Mouse (Mus musculus): Measurements from ENCODE around the gene Mier2. TPM values are rescaled to one million over a fixed set of nuclear protein-coding genes. Genes with fewer than 3 reads are reported as not detected.

Gene Mier2
- polyA plus RNA-seq, 1 experiment = 59.5 TPM

DNA sequence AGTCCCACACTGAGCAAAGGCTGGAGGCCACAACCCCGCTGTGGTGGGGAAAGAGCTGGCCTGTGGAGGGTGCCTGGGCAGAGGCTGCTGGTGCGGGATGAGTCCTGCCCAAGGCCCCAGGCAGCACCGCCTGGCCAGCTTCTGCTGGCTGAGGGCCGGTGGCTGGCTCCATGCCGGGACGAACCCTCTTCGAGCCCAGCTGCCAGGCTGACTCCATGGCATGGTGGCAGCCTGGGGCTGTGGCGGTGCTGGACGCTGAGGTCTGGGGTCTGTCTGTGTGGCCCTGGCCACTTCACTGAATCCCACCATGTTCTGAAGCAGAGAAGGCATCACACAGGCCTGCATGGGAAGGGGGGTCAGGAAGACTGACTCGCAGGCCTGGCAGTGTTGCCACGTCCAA lies 14.3 kb downstream of the Mier2 start:
- no peak for DNase-seq (ENCODE audit: low spot score)

DNA sequence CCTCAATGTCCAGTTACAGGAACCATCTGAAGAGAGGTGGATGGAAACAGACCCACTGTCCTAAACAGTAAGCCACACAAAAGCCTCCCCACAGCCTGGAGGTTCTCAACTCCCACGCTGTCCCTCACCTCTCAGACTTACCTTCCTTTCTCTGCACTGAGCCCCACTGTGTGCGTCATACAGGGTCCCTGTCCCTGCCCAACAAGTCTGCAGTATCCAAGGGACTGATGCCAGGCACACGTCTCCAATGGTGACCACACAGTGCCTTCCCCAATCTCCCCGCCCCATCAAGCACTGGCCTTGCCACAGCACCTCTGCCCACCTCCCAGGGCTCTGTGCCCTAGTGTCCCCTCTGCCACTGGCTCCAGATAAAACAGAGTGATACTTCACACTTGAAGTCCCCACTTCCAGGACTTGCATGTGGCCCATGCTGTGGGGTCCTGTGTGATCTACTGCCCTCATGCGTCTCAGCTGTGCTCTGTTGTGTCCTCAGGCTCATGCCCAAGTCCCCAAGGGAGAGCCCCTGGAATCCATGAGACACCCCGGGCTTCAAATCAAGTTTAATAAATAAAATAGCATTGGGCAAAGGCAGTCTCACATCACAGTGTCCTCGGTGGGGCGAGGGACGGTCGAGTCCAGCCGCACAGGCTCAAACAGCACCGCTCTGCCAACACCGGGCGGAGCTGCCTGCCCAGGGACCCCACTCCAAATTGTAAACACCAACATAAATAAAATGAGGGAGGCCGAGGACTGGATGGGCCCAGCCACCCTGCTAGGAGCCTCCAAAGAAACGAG lies 15.1 kb downstream of the Mier2 start:
- DNase-seq (ENCODE audit: low spot score) = no peak

DNA sequence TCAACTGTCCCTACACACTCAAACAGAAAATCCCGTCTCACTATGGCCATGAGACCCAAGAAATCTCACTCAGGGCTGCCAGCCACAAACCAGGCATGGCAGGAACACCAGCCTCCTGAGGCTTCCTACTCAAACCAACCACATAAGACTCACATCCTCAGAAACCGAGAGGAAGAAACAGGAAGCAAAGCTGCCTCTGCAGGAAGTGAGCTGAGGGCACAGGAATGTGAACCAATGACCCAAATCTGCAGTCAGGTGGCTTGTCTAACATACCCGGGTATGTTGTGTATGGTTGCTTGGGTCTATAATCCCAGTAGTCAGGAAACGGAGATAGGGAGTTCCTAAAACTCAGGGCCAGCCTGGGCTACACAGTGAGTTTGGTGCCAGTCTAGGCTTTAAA lies 16.1 kb downstream of the Mier2 start:
- DNase-seq (ENCODE audit: low spot score) = no peak

DNA sequence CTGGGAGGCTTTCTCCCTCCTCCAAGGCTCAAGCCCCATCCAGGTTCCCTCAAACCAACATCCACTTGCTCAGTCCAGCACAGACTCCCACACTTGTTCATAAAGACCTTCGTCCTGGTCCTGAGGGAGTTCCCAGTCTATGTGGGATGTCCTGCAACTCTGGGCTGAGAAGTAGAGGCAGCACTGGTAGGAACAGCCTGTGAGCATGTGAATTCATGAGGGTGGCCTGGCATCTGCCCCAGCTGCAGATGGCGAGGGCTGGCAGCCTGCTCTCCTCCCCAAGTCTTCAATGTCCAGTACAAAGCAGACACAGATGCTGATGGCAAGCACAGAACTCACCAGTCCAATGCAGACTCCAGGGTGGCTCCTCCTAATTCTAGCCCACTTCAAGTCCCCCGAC lies 16.7 kb downstream of the Mier2 start:
- no peak for DNase-seq (ENCODE audit: low spot score)

DNA sequence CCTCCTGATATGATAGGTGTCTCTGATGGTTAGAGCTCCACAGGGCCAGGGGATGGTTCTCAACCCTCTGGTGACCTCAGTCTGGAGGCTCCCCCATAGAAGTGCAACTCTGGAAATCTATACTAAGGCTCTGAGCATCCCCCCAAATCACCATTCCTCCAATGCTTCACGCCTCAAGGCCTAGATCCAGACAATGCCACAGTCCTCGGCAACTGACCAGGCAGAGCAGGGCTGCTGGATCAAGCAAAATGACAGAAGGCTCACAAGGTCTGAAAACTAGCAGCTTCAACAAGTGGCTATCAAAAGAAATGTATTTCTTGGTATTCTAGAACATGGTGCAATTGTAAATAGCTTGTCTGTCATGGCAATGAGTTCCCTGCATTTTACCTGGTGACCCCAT lies 17.2 kb downstream of the Mier2 start:
- no peak for DNase-seq (ENCODE audit: low spot score)

DNA sequence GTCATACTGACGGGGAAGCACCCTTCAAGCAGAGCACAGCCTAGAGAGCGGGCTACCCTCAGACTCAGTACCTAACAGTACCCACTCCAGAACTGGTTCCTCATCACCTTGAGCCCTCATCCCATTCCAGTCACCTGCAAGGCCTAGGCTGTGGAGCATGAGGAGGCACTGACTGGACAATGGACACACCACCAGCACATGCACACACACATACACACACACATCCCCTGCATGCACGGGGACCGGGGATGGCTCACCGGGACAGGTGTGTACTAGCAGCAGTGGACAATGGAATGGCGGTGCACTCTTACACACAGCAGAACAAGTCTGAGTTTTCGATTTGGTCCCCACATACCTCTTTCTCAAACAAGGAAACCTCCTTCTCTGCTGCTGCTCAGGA lies 17.7 kb downstream of the Mier2 start:
- DNase-seq (ENCODE audit: low spot score) = peak; percentile 12

DNA sequence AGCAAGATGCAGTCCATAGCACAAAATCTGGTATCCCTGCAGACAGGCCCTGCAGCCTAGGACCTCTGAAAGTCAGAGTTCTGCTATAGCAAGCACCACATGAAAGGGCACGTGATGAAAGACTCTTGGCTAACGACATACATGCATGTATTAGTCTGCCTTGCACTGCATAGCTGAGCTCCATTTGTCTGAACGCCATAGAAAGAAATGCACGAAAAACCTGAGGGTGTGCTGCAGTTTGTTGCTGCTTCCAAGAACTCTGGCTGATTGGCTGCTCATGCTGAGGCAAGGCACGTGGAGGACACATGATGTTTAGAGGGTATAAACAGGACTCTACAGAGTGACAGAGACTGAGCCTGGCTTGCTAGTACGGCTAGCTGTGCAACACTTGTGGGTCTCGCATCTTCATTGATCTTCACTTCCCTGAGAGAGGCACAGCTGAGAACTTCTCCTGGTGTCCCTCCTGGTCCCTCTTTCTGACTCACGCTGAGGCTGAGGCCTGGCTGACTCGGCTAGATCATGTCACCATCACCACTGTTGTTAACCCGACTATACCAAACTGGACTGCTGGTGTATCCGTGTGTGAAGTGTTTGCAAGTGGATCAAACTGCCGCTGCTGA lies 18.4 kb downstream of the Mier2 start:
- DNase-seq (ENCODE audit: low spot score) = peak; percentile 15

DNA sequence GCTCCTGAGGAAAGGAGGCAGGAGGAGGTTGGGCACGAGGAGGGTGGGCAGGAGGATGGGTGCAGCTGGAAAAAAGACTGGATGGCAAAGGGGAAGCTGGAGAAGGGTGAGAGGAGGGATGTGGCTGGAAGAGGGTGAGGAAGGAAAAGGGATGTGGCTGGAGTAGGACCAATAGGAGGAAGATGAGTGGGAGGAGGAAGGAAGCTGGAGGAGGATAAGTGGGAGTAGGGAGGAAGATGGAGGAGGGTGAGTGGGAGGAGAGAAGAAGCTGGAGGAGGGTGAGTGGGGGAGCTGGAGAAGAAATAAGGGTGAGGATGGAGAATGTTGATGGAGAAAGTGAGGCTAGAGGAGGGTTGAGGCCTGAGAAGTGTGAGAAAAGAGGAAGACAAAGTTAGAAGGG lies 19.6 kb downstream of the Mier2 start:
- peak; percentile 7 for DNase-seq (ENCODE audit: low spot score)

DNA sequence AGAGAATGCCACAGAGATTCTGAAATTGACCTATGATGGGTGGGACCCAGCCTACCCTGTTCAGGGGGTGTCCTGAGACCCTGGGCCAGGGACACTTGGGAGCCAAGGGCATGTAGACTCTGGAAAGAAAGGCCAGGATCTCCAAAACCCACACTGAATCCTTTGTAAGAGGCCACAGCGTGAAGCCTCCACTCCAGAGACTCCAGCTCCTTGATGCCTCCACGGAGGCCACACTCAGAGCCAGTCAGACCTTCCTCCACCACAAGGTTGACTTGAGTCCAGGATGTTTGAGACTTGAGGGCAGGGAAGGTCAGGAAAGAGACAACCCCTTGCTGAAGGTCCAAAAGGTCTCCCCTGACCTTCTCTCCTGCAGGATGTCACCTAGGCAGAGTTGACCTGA lies 20.6 kb downstream of the Mier2 start:
- DNase-seq (ENCODE audit: low spot score) = no peak

DNA sequence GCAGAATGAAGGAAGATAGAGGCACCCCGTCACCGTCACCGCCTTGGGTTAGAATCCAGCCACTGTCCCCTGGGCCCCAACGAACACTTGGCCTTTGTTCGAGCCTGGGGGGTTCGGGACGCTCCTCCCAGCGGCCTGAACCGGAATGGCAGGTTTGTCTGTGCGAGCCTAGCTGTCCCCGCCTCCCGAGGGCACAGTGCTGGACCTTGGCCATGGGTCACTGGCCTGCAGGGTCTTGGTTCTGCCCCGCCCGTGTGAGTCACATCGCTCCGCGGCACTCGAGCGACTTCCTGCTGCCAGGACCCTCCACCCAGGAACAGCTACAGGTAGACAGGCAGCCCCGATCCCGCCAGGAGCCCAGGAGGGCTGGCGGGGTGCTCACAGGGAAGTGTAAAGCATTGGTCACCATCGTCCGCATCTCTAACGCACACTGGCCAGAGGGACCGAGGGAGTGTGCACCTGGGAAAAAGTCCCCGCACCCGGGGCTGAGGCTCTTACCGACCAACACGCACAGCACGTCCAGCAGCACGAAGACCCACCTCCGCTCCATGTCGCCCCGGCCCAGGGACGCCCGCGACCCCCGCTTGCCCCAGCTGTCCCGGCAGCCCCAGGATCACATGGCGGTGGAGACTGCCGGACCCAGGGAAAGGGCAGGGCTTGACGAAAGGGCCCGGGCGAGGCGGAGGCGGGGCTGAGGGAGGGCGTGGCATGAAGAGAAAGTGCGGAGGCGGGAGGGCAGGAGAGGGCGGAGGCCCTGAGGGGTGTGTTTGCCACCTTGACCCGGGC lies 21.7 kb downstream of the Mier2 start, which contains the start of gene Plpp2:
Gene Plpp2 (minus strand): TSS at position 671 of the 786 bp plus-strand sequence.
- peak; percentile 75 for DNase-seq (ENCODE audit: low spot score)

DNA sequence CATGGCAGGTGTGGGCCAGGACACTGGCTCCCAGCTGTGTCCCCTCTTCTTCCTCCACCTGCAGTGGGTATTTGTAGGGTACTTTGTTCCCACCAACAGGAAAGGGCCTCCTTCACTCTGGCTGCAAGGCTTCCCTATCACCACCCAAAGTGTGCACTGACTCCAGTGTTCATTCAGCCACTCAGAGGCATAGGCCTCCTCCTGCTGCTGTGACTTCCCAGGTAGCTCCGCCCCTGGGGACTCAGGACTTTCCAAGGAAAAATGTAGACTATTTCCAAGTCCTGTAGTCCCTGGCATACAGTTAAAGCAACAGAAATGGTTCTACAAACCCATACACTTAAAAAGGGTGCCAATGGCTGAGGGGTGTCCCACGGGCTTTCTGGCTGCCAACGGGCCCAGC lies 22.3 kb downstream of the Mier2 start:
- DNase-seq (ENCODE audit: low spot score) = peak; percentile 23

DNA sequence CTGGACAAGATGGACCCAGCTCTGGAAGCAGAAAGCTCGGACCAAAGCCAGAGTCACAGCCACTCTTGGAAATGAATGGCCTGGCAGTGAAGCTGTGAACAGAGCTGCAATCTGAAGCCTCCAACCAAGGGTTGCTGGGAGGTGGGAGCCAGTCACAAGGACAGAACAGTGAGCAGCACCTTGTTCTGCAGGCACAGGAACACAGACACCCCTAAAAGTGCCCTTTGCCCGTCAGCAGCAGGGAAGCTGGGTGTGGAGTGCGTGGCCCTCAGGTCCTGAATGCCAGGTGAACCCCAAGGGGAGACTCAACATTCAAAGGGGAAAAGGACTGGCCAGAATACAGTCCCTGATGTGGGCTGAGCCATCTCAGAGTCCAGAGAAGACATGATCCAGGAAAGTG lies 23.4 kb downstream of the Mier2 start:
- DNase-seq (ENCODE audit: low spot score) = no peak

DNA sequence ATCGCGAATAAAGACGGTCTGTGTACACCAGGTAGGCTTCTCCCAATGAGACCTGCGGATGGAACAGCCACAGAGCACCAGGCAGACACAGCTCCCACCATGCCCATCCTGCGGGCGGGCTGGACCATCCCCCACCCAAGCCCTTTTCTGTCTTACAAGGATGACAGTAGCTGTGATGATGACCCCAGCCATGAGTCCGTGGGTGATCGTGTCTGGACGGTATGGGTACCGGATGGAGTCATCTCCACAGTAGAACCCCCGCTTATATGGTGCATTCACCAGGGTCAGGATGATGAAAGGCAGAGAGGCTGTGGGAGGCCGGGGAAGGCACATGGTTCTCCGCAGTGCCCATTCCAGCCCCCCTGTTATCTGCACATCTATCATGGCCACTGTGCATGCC lies 24.3 kb downstream of the Mier2 start:
- DNase-seq (ENCODE audit: low spot score) = no peak

DNA sequence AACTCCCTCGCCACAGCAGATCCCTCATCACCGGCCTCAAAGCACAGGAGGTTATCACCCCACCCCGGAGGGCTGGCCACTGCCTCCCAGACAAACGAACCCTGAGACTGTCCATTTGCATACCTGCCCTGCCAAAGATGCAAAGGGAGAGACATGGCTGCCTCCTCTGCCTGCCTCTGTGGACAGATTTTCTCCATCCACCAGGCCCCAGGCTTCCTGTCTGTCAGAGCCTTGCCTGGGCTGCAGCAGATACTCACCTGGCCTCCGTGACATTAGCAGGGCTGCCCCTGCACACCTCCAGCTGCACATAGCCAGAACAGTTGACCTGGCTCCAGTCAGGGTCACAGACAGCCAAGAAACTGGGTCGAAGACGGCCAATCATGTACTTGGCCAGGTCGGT lies 24.8 kb downstream of the Mier2 start:
- no peak for DNase-seq (ENCODE audit: low spot score)

DNA sequence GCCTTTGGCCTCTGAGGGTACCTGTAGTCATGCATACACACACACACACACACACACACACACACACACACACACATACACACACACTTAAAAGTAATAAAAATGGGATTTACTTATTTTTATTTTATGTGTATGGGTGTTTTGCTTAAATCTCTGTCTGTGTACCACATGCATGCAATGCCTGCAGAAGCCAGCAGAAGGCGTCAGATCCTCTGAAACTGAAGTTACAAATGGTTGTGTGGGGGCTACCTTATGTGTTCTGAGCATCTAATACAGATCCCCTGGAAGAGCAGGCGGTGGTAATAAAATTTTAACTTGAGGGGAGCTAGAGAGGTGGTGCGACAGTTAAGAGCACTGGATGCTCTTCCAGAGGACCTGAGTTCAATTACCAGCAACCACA lies 26.9 kb downstream of the Mier2 start:
- no peak for DNase-seq (ENCODE audit: low spot score)

DNA sequence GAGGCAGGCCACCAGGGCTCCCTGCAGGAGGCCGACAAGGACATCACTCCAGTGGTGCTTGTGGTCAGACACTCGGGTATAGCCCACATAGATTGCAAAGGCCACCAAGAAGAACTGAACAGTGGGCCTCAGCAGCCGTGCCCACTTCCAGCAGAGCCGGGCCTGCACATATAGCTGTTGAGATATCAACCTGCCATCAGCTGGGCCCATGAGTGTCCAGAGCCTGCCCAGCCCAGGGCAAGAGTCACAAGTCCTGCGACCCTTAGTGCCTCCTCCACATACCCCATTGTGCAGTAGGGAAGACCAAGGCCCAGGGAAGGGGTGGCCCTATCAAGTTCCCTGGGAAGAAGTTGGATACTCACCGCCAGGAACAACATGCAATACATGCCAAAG lies 27.6 kb downstream of the Mier2 start:
- DNase-seq (ENCODE audit: low spot score) = no peak

DNA sequence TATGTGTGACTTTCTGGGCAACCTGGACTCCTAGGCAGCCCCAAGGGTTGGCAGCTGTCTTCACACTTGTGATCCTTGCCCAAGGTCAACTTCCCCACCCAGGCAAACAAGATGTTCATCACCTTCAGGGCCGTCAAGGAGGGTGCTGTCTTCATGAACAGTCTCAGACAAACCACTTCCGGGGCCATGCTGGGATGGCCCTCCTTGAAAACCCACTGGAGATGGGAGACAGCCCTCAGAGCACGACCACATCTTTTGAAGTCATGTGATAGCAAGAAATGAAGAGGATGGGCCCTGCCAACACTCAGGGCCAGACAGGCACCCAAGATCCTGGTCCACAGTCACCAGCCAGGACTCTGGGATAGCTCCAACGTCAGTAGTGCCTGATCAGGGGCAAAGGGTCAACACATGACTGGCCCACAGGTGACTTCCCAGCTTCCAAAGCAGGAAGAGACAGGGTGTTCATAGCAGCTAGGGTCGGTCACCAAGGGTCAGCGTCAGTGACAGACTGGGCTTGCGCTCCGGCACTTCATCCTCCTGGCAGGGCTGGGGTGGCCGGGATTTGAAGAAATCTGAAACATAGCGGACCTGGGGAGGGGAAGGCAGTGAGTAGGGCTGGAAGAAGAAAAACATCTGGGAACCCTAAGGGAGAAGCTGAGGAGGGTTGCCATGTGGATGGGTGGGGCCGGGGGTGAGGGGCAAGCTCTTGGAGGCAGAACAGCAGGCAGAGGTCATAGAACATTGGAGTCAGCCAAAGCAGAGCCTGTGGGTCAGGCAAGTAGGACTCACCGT lies 28.1 kb downstream of the Mier2 start:
- no peak for DNase-seq (ENCODE audit: low spot score)

DNA sequence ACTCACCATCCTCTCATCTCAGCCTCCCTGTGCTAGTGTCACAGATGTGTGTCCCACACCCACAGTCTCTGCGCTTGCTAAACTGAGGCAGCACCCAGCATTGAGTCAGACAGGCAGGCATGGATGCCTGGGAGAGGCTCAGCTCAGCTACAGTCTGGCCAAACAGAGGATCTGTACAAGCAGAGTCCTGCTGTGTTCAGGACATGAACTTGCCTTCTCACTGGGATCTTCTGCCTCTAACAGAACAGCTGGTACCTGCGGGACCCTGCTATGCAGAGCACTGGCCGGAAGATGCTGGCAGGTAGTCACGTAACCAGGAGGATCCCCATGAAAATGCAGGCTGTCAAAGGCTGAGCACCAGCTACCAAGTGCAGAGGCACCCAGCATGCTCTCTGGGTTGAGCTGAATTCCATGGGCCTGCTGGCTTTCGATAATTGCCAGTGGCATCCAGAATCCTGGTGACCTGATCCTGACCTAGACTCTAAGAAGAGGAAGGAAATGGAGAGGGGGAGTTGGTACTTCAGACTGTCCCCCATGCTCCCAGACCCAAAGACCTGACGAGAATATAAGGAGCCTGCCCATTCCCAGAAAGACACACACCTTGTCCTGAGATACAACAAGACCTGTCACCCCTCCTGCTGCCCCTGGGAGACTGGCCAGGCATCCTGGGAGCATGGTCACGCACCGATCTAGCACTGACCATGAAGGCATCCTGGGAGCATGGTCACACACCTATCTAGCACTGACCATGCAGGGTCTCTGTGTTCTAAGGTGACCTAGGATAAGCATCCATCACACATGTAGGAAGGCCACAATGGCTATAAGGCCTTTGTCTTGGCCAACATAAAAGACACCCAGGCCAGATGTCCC lies 29.3 kb downstream of the Mier2 start:
- DNase-seq (ENCODE audit: low spot score) = no peak

DNA sequence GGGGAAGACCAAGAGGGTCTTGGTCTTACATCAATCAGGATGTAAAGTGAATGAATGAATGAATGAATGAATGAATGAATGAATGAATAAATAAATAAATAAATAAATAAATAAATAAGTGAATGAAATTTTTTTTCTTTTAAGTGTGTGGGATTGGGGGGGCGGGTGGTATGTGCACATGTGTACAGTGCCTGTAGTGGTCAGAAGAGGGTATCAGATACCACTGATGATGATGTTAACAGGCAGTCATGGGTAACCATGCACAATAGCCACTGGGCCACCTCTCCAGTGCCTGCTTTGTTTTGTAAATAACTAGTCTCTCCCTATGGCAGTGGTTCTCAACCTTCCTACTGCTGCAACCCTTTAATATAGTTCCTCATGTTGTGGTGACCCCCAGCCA lies 30.6 kb downstream of the Mier2 start:
- no peak for DNase-seq (ENCODE audit: low spot score)

DNA sequence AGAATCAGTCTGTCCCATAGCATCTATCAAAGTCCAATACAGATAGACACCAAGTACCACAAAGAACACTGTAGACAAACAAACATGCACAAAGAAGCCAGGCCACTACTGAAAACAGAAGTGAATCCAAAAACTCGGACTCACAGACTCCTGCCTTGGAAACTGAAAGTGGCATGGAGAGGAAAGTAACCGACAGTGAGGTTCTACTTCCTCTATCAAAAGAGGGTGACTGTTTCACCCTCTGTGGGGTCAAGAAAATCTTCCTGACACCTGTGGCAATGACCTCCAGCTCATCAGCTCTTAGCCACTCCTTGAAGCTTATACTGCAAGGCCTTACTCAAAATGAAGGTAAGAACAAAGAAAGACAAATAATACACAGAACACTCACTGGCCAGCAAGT lies 48.3 kb downstream of the Mier2 start:
- no peak for DNase-seq (ENCODE audit: low spot score)
